Mouse (Mus musculus) midbrain, postnatal 0 days (tissue): ENCODE data around the gene Ffar3. TPM values are rescaled to one million over a fixed set of nuclear protein-coding genes. Genes with fewer than 3 reads are reported as not detected.
"Not testable (repeated sequence)": the region's sequence is repeated elsewhere in the genome, so short reads cannot be mapped to it uniquely, and the experiment has no call there.

Experiments used
- ATAC-seq: fragments of 200-750 bp; cut with Nextera tagmentation; 2 replicates; pipeline ENCODE4 v1.8.0; 2017; ENCODE audit warnings: moderate number of reproducible peaks, mild to moderate bottlenecking, moderate TSS enrichment, moderate library complexity; ENCODE audit not compliant: low FRiP score
- DNase-seq: peaks from one replicate; pipeline ENCODE4 v3.0.0-alpha.2; 2015; ENCODE audit warnings: low spot score
- H3K27ac ChIP-seq: fragments of 300-500 bp; sonication (generic); 2 replicates; pipeline ENCODE4 v1.5.1; 2014; ENCODE audit warnings: low read depth, mild to moderate bottlenecking, low read length, mixed read lengths
- H3K27me3 ChIP-seq: fragments of 300-500 bp; sonication (generic); 2 replicates; pipeline ENCODE4 v1.6.1; 2014; ENCODE audit warnings: low read length, control low read depth, mixed read lengths; ENCODE audit not compliant: insufficient read depth
- H3K36me3 ChIP-seq: fragments of 300-500 bp; sonication (generic); 2 replicates; pipeline ENCODE4 v1.6.1; 2014; ENCODE audit warnings: low read length, control low read depth, mixed read lengths; ENCODE audit not compliant: insufficient read depth
- H3K4me1 ChIP-seq: fragments of 300-500 bp; sonication (generic); 2 replicates; pipeline ENCODE4 v1.6.1; 2014; ENCODE audit warnings: mild to moderate bottlenecking, control low read depth, antibody characterized with exemption, low read length, mixed read lengths; ENCODE audit not compliant: insufficient read depth
- H3K4me2 ChIP-seq: fragments of 300-500 bp; sonication (generic); 2 replicates; pipeline ENCODE4 v1.6.1; 2014; ENCODE audit warnings: low read depth, mild to moderate bottlenecking, low read length, mixed read lengths; ENCODE audit not compliant: poor library complexity, severe bottlenecking
- H3K4me3 ChIP-seq: fragments of 300-500 bp; sonication (generic); 2 replicates; pipeline ENCODE4 v1.5.1; 2014; ENCODE audit warnings: low read depth, mild to moderate bottlenecking, low read length, moderate library complexity
- H3K9ac ChIP-seq: fragments of 300-500 bp; sonication (generic); replicated peaks from 2 replicates; pipeline ENCODE4 v1.6.1; 2014; ENCODE audit warnings: mild to moderate bottlenecking, low read length, moderate library complexity, mixed read lengths; ENCODE audit not compliant: poor library complexity, severe bottlenecking
- H3K9me3 ChIP-seq: fragments of 300-500 bp; sonication (generic); 2 replicates; pipeline ENCODE4 v1.6.1; 2016; ENCODE audit warnings: low read length, control low read depth
- CTCF ChIP-seq: IDR thresholded peaks from 2 replicates; pipeline ENCODE4 v1.5.1; 2016; ENCODE audit warnings: antibody characterized with exemption, mild to moderate bottlenecking
- WGBS: fragments of 180-500 bp; shearing (Covaris S2); extraction: QIAGEN DNeasy Blood & Tissue Kit; methylation state at CpG from one replicate; pipeline ENCODE4 v1.1.7; 2014; 5-methylcytosine and 5-hydroxymethylcytosine counted together
- polyA plus RNA-seq: library from polyadenylated mRNA; unstranded; fragments of >200 nt; fragmentation: Nextera tagmentation; extraction: Ambion mirVana; gene quantifications from 2 replicates; pipeline ENCODE4 v1.2.1, GENCODE M21; 2015
- total RNA-seq: library from RNA; depleted of rRNA; stranded (reverse); fragments of >200 nt; gene quantifications from 2 replicates; pipeline ENCODE4 v1.2.3, GENCODE M21; 2014

Gene Ffar3
- total and polyA plus RNA-seq, 2 experiments from 2014 or later: not detected

DNA sequence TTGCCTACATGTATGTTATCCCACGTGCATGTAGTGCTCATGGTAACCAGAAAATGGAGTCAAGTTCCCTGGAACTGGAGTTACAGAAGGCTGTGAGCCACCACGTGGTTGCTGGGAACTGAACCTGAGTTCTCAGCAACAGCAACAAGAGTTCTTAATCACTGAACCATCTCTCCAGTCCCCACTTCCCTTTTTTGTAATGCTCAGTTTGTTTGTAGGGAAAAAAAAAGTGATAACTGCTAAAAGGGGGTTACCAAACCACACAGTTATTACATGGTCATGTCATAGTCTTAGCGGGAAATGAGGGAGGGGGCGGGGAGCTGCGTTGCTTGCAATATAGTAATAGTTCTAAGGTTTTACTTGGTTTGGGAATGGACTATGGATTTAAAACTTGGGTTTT lies 13.9 kb downstream of the Ffar3 start:
- H3K36me3 ChIP-seq: no peaks in the 10 kb centered on the region
- no peak overlapping the region for H3K9ac ChIP-seq
- no peak overlapping the region for H3K4me2 ChIP-seq
- no peaks in the 10 kb centered on the region for H3K4me1 ChIP-seq
- DNase-seq: no peak
- no peaks in the 10 kb centered on the region for H3K9me3 ChIP-seq
- no peaks in the 10 kb centered on the region for H3K27me3 ChIP-seq
- H3K4me3 ChIP-seq: no peak overlapping the region
- ATAC-seq: no peak
- no peak overlapping the region for H3K27ac ChIP-seq
- no peak for TF ChIP-seq CTCF
- WGBS: 88% methylated on average over 5 of the region's 5 CpGs

DNA sequence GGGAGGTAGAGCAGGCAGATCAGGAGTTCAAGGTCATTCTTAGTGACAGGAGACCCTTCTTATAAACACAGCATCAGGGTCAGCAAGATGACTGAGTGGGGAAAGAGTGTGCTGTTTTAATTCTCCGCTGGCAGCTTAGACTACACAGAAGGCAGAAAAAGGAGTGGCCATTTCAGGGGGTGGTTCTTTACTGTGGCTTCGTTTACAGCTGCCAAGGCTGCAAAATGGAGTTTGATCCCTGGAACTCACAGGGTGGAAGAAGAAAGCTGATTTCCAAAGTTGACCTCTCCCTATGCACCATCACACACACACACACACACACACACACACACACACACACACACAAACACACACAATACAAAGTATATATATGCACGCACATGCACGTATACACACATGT lies 14.6 kb downstream of the Ffar3 start:
- Histone ChIP-seq H3K4me3 (no peak overlapping the region), H3K4me2 (no peak overlapping the region), H3K27ac (no peak overlapping the region), H3K27me3 (no peaks in the 10 kb centered on the region), H3K4me1 (no peaks in the 10 kb centered on the region), H3K36me3 (no peaks in the 10 kb centered on the region), H3K9ac (no peak overlapping the region), H3K9me3 (no peaks in the 10 kb centered on the region)
- TF ChIP-seq CTCF: no peak
- DNase-seq: no peak
- ATAC-seq: no peak
- WGBS: 80% methylated on average over 4 of the region's 4 CpGs

DNA sequence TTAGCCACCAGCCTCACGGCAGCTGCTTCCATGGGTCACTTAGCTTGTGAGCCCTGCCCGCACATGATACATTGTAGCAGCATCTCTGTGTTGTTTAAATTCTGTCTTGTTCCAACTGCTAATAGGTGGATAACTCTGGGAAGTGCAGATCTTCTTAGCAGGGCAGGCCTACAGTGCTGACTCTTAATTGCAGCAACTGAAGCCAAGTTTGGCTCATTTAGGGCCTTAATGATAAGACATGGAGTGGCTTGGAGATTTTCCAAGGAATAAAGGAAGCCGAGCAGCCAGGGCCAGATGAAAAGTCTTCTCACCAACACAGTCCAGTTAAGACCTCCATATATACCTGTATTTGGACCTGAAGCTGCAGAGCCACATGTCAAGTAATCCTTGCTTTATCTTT lies 15.7 kb downstream of the Ffar3 start:
- H3K4me2 ChIP-seq: no peak overlapping the region
- no peaks in the 10 kb centered on the region for H3K9me3 ChIP-seq
- no peak overlapping the region for H3K9ac ChIP-seq
- no peak overlapping the region for H3K4me3 ChIP-seq
- DNase-seq (no peak), ATAC-seq (no peak)
- 87% methylated on average over 3 of the region's 3 CpGs for WGBS
- no peaks in the 10 kb centered on the region for H3K36me3 ChIP-seq
- H3K27ac ChIP-seq: no peak overlapping the region
- TF ChIP-seq CTCF: no peak
- H3K27me3 ChIP-seq: no peaks in the 10 kb centered on the region
- no peaks in the 10 kb centered on the region for H3K4me1 ChIP-seq

DNA sequence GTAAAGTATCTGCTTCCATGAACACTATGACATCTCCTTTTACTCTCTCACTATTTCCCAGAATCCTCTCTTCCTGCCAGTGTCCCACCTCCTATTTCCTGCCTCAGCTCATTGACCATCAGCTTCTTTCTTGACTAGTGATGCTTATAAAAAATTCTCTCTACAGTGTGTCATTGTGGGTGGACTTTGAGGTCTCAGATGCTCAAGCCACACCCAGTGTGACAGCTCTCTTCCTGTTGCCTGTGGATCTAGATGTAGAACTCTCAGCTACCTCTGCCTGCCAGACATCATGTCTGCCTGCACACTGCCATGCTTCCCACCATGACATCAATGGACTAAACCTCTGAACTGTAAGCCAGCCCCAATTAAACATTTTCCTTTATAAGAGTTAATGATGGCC lies 18.7 kb downstream of the Ffar3 start:
- no peaks in the 10 kb centered on the region for H3K27me3 ChIP-seq
- no peak overlapping the region for H3K27ac ChIP-seq
- H3K9ac ChIP-seq: no peak overlapping the region
- no peaks in the 10 kb centered on the region for H3K9me3 ChIP-seq
- DNase-seq: no peak
- no peak overlapping the region for H3K4me2 ChIP-seq
- no peaks in the 10 kb centered on the region for H3K36me3 ChIP-seq
- H3K4me3 ChIP-seq: no peak overlapping the region
- no peak for TF ChIP-seq CTCF
- no peak for ATAC-seq
- H3K4me1 ChIP-seq: no peaks in the 10 kb centered on the region

- H3K4me2 ChIP-seq, H3K27me3 ChIP-seq, H3K36me3 ChIP-seq, H3K27ac ChIP-seq, H3K9ac ChIP-seq, H3K4me3 ChIP-seq, ATAC-seq, DNase-seq, H3K4me1 ChIP-seq, H3K9me3 ChIP-seq: not testable (repeated sequence)
- 38% methylated on average over 7 of the region's 11 CpGs for WGBS
These were observed 23.3 kb downstream of the Ffar3 start for GRCm38 (mm10) chr7:30832684-30833083.

DNA sequence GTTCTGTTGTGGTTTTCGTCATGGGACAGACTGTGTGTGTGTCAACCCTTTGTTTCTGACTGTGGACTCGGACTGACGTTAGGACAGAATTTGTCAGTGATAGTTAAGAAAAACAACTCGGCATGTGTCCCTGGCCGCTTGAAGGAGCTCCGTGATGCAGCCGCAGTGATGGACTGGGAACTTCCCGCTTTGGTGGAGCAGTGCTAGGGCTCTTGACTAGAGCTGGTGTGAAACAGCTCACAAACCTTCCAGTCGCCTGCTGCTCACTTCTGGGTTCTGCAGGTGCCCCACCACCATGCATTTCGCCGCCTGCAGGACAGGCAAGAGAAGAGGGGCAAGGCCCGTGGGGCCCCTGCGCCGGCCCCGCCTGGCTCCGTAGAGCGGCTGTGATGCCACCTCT lies 23.7 kb downstream of the Ffar3 start:
- 65% methylated on average over 17 of the region's 17 CpGs for WGBS
- no peak for TF ChIP-seq CTCF
- ATAC-seq: no peak
- Histone ChIP-seq H3K27me3 (no peaks in the 10 kb centered on the region), H3K9me3 (no peaks in the 10 kb centered on the region), H3K4me1 (no peaks in the 10 kb centered on the region), H3K4me2 (no peak overlapping the region), H3K36me3 (no peaks in the 10 kb centered on the region), H3K27ac (no peak overlapping the region), H3K9ac (no peak overlapping the region), H3K4me3 (no peak overlapping the region)
- no peak for DNase-seq

DNA sequence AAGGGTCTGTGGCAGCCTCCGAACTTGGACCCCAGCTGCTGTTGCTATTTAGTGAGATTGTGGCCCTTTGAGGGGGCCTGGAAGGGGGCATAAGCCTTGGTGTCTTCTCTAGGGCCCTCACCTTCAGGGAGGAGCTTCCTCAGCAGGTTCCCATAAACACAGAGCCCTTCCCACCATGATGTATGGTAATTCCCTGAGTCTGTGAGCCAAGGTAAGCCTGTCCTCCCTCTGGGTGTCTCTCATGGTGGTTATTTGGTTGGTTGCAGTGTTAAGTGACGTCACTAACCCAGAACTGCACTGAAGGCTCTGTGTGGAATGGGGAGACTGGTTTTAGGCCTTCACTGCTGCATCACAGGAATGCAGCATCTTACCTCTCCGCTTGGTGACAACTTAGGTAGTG lies 26.6 kb downstream of the Ffar3 start:
- no peak overlapping the region for H3K4me2 ChIP-seq
- ATAC-seq (no peak), DNase-seq (no peak)

DNA sequence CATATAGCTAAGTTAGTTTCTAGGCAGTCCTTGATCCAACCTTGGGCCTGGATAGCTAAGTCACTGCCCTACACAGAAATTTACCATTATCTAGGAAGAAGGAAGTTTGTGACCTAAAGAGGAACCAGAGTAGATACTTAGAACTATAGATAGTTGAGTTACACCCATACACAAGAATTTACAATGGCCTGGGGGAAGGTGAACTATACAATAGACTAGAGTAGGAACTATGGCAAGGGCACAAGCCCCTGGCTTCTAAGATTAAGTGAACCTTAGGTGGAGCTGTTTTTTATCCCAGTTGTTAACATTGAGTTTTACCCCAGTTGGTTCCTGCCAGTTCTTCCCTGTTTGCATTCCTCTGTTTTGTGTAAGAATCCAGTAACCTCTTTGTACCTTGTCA lies 27.1 kb downstream of the Ffar3 start:
- not testable (repeated sequence) for H3K9me3 ChIP-seq, ATAC-seq, H3K36me3 ChIP-seq, H3K4me2 ChIP-seq, H3K4me1 ChIP-seq, H3K4me3 ChIP-seq, H3K27ac ChIP-seq, DNase-seq, H3K9ac ChIP-seq, H3K27me3 ChIP-seq

More for the DNA sequence above, 26.6 kb downstream of the Ffar3 start:
- WGBS: 69% methylated on average over 3 of the region's 3 CpGs
- H3K27me3 ChIP-seq: no peaks in the 10 kb centered on the region
- no peaks in the 10 kb centered on the region for H3K9me3 ChIP-seq
- no peak overlapping the region for H3K9ac ChIP-seq
- TF ChIP-seq CTCF: no peak
- H3K4me3 ChIP-seq: no peak overlapping the region
- H3K36me3 ChIP-seq: no peaks in the 10 kb centered on the region
- no peak overlapping the region for H3K27ac ChIP-seq
- H3K4me1 ChIP-seq: no peaks in the 10 kb centered on the region
